Mouse (Mus musculus) kidney, adult 8-10 months (tissue): ENCODE results near the gene Mrps11.

Source experiments
- DNase-seq, 2 experiments: peaks; one replicate each; pipeline ENCODE4 v3.0.0; 2022

Gene Mrps11

GRCm38 (mm10) chr7:78782639-78783581 lies at the start of gene Mrps11, which contains the start of gene Mrpl46:
Gene Mrps11, plus strand, starts transcription at chr7:78783119.
Gene Mrpl46, minus strand, starts transcription at chr7:78783531.
- peak; percentile 79 to 85 for DNase-seq

- DNase-seq, result no peak
These were observed 45.7 kb upstream of the Mrps11 start for GRCm38 (mm10) chr7:78737196-78737595.

- DNase-seq, result no peak
These were observed 45.2 kb upstream of the Mrps11 start, which contains the start of gene Ntrk3 for GRCm38 (mm10) chr7:78737614-78738210. Gene Ntrk3, minus strand, starts transcription at chr7:78738012.

GRCm38 (mm10) chr7:78739351-78740000 lies 43.4 kb upstream of the Mrps11 start:
- DNase-seq, result no peak

GRCm38 (mm10) chr7:78743731-78744385 lies 39.1 kb upstream of the Mrps11 start:
- DNase-seq, result no peak

GRCm38 (mm10) chr7:78752961-78753360 lies 30.0 kb upstream of the Mrps11 start:
- no peak for DNase-seq

- DNase-seq, result no peak
These were observed 29.0 kb upstream of the Mrps11 start for GRCm38 (mm10) chr7:78753752-78754457.

GRCm38 (mm10) chr7:78754458-78755000 lies 28.4 kb upstream of the Mrps11 start:
- no peak for DNase-seq

GRCm38 (mm10) chr7:78763801-78764200 lies 19.1 kb upstream of the Mrps11 start:
- DNase-seq, result no peak

- DNase-seq, result no peak
These were observed 17.7 kb upstream of the Mrps11 start for GRCm38 (mm10) chr7:78765215-78765631.

- DNase-seq, result peak; percentile 46 to 84
These were observed 16.8 kb upstream of the Mrps11 start for GRCm38 (mm10) chr7:78766019-78766683.

GRCm38 (mm10) chr7:78767929-78768531 lies 14.9 kb upstream of the Mrps11 start:
- no peak for DNase-seq

GRCm38 (mm10) chr7:78769075-78769652 lies 13.8 kb upstream of the Mrps11 start:
- DNase-seq, result peak; percentile 10 to 51

GRCm38 (mm10) chr7:78770936-78771335 lies 12.0 kb upstream of the Mrps11 start:
- DNase-seq, result no peak

- peak; percentile 21 to 65 for DNase-seq
These were observed 4.2 kb upstream of the Mrps11 start for GRCm38 (mm10) chr7:78778741-78779140.

- DNase-seq, result no peak
These were observed 3.0 kb downstream of the Mrps11 start for GRCm38 (mm10) chr7:78785906-78786305.

GRCm38 (mm10) chr7:78787793-78788380 lies 5.0 kb downstream of the Mrps11 start:
- DNase-seq, result no peak

GRCm38 (mm10) chr7:78791359-78792222 lies 8.7 kb downstream of the Mrps11 start:
- DNase-seq, result peak; percentile 48 to 63
